8 mouse cellular contexts compared by ENCODE assay signal in the genomic region with DNA sequence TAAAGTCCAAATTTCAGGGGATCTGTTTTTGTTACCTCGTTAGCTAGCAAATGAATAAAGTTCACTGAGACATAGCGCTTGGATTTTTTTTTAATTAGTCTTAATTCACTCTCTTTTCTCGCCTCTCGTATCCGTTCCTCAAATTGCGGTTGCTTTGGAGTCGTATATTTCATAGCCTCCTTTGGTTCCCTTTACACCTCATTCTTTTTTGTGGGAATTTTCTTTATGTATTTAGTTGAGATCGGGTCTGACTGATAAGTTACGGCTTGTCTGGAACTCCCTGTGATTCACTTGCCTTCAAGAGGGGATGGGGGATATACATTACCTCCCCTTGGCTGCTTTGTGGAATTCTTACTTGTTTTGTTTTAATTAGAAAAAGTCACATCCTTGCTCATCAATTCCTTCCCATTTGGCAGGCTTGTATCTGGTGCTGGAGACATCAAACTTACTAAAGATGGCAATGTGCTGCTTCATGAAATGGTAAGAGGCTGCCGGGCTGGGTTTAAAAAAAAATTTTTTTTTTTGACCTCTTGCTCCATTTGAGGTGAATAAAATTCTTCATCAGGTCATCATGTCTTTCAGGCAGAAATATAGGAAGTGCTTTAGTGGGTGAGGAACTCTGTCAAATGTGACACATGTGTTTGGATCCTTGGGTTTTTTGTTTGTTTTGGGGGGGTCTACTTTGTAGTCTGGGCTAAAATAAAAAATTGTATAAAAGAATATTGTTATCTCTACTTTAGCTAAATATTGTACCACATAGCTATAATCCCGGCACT. TPM values are rescaled to one million over a fixed set of nuclear protein-coding genes. Genes with fewer than 3 reads are reported as not detected.
DNase-seq lines count a peak whose midpoint lies in the region; ATAC-seq and TF ChIP-seq lines count a peak whose summit lies in the region.

No protein-coding gene starts in this region.

- 10% methylated on average over 11 of the region's 11 CpGs for WGBS in cerebellum, adult 2 months
- 16% methylated on average over 11 of the region's 11 CpGs for WGBS in neural tube, embryonic 11.5 days
- 10% methylated on average over 11 of the region's 11 CpGs for WGBS in limb, embryonic 15.5 days
- WGBS in stomach, embryonic 16.5 days: 10% methylated on average over 11 of the region's 11 CpGs

- H3K27me3 ChIP-seq in cerebellum, adult 2 months (ENCODE audit: control insufficient read depth, insufficient read depth, low read length): no peaks in the 10 kb centered on the region
- no peaks in the 10 kb centered on the region for H3K27me3 ChIP-seq in neural tube, embryonic 11.5 days (ENCODE audit: control insufficient read depth, insufficient read depth, low read length)
- H3K27me3 ChIP-seq in limb, embryonic 15.5 days: no peaks in the 10 kb centered on the region
- H3K27me3 ChIP-seq in stomach, embryonic 16.5 days (ENCODE audit: control insufficient read depth, insufficient read depth, low read length): no peaks in the 10 kb centered on the region

- TF ChIP-seq CTCF in cerebellum, adult 2 months (IDR thresholded peaks at IDR 0.05; ENCODE audit: borderline replicate concordance, insufficient read depth, low read depth, low read length): no peak

- peak overlapping the region; percentile 68 for H3K4me2 ChIP-seq in neural tube, embryonic 11.5 days (ENCODE audit: low read depth)
- peak overlapping the region; percentile 57 for H3K4me2 ChIP-seq in limb, embryonic 15.5 days
- H3K4me2 ChIP-seq in stomach, embryonic 16.5 days (ENCODE audit: low read depth, low read length): peak overlapping the region; percentile 91

- no peak for ATAC-seq in neural tube, embryonic 11.5 days (ENCODE audit: insufficient read depth, low FRiP score, low TSS enrichment)
- no peak for ATAC-seq in limb, embryonic 15.5 days (ENCODE audit: insufficient number of reproducible peaks, low FRiP score, low TSS enrichment, low read depth)
- no peak for ATAC-seq in stomach, embryonic 16.5 days (ENCODE audit: insufficient read depth, low FRiP score)

- H3K36me3 ChIP-seq in neural tube, embryonic 11.5 days (ENCODE audit: control insufficient read depth, insufficient read depth, low read length): peaks cover 11% of the 10 kb centered on the region
- H3K36me3 ChIP-seq in limb, embryonic 15.5 days: peaks cover 41% of the 10 kb centered on the region
- peaks cover 21% of the 10 kb centered on the region for H3K36me3 ChIP-seq in stomach, embryonic 16.5 days (ENCODE audit: control insufficient read depth, insufficient read depth, low read length)

- no peak overlapping the region for H3K27ac ChIP-seq in cerebellum, adult 2 months (ENCODE audit: insufficient read depth, low read length)
- H3K27ac ChIP-seq in neural tube, embryonic 11.5 days (ENCODE audit: low read depth, low read length): peak overlapping the region; percentile 95; the same call in 1 of the 2 replicates
- H3K27ac ChIP-seq in limb, embryonic 15.5 days: peak overlapping the region; percentile 85; the same call in 1 of the 2 replicates
- peak overlapping the region; percentile 84 for H3K27ac ChIP-seq in stomach, embryonic 16.5 days (ENCODE audit: low read length)

- no peaks in the 10 kb centered on the region for H3K9me3 ChIP-seq in neural tube, embryonic 11.5 days (ENCODE audit: control insufficient read depth, low read length)
- H3K9me3 ChIP-seq in limb, embryonic 15.5 days: no peaks in the 10 kb centered on the region
- no peaks in the 10 kb centered on the region for H3K9me3 ChIP-seq in stomach, embryonic 16.5 days (replicated peaks; ENCODE audit: control insufficient read depth, low read length)

- H3K4me1 ChIP-seq in cerebellum, adult 2 months (ENCODE audit: control insufficient read depth, insufficient read depth, low read length): no peaks in the 10 kb centered on the region; the same call in 1 of the 2 replicates
- peaks cover 4% of the 10 kb centered on the region; the same call in 1 of the 2 replicates for H3K4me1 ChIP-seq in neural tube, embryonic 11.5 days (ENCODE audit: control insufficient read depth, insufficient read depth, low read length)
- H3K4me1 ChIP-seq in limb, embryonic 15.5 days: peaks cover 17% of the 10 kb centered on the region
- peaks cover 14% of the 10 kb centered on the region for H3K4me1 ChIP-seq in stomach, embryonic 16.5 days (ENCODE audit: control insufficient read depth, insufficient read depth, low read length)

- TF ChIP-seq POLR2A in cerebellum, adult 2 months (IDR thresholded peaks at IDR 0.05; ENCODE audit: borderline replicate concordance, insufficient read depth, low read length): no peak

- peak overlapping the region; percentile 97 for H3K4me3 ChIP-seq in cerebellum, adult 2 months (replicated peaks; ENCODE audit: insufficient read depth, low read depth, low read length)
- peak overlapping the region; percentile 71 for H3K4me3 ChIP-seq in neural tube, embryonic 11.5 days (ENCODE audit: low read depth, low read length)
- peak overlapping the region; percentile 76 for H3K4me3 ChIP-seq in limb, embryonic 15.5 days
- H3K4me3 ChIP-seq in stomach, embryonic 16.5 days (replicated peaks; ENCODE audit: low read length): peak overlapping the region; percentile 84

- DNase-seq in cerebellum, adult 2 months: no peak
- no peak for DNase-seq in cerebellum, adult 9-10 months
- DNase-seq in neural tube, embryonic 11.5 days (ENCODE audit: low spot score): no peak
- no peak for DNase-seq in neural tube, embryonic 10.5 days (ENCODE audit: extremely low spot score, low spot score)
- no peak for DNase-seq in layer of hippocampus, postnatal 10 days (ENCODE audit: low spot score in 2 of 2)
- DNase-seq in ovary, postnatal 14 days (ENCODE audit: low spot score): no peak

- peak overlapping the region; percentile 85 for H3K9ac ChIP-seq in neural tube, embryonic 11.5 days (ENCODE audit: low read length)
- peak overlapping the region; percentile 90 for H3K9ac ChIP-seq in limb, embryonic 15.5 days
- peak overlapping the region; percentile 90 for H3K9ac ChIP-seq in stomach, embryonic 16.5 days (ENCODE audit: low read length)

RNA-seq across cellular contexts. Expression of a gene that starts 0.8 kb away (rescaled TPM):
- polyA plus RNA-seq in cerebellum, adult 2 months (2012; rRNA removed): 23.4 and 27.3 TPM in 2 replicates
- 37.5 and 37.8 TPM in 2 replicates for polyA plus RNA-seq in neural tube, embryonic 11.5 days (2014; fragmentation: Nextera tagmentation; extraction: Ambion mirVana)
- polyA plus RNA-seq in limb, embryonic 15.5 days (2015; fragmentation: Nextera tagmentation; extraction: Ambion mirVana): 35.5 and 38.1 TPM in 2 replicates
- 43.4 and 46.6 TPM in 2 replicates for polyA plus RNA-seq in stomach, embryonic 16.5 days (2015; fragmentation: Nextera tagmentation; extraction: Ambion mirVana)
- 10 to 100 TPM; 23.7 to 28.5 TPM for total RNA-seq in layer of hippocampus, postnatal 10 days (2021)

RNA-seq across cellular contexts. Expression of a gene that starts 58.8 kb away (rescaled TPM):
- polyA plus RNA-seq in cerebellum, adult 2 months (2012; rRNA removed): 16.2 and 17.3 TPM in 2 replicates
- polyA plus RNA-seq in neural tube, embryonic 11.5 days (2014; fragmentation: Nextera tagmentation; extraction: Ambion mirVana): 44.0 and 48.5 TPM in 2 replicates
- 62.1 and 76.1 TPM in 2 replicates for polyA plus RNA-seq in limb, embryonic 15.5 days (2015; fragmentation: Nextera tagmentation; extraction: Ambion mirVana)
- 43.4 and 47.0 TPM in 2 replicates for polyA plus RNA-seq in stomach, embryonic 16.5 days (2015; fragmentation: Nextera tagmentation; extraction: Ambion mirVana)
- total RNA-seq in layer of hippocampus, postnatal 10 days (2021): 10 to 100 TPM; 19.9 to 25.8 TPM
